Mouse (Mus musculus): ENCODE measurements around the gene Pspc1.

The Pspc1 gene

GRCm38 (mm10) chr14:56697836-56698235, 80.3 kb downstream of the Pspc1 start:
- no peak for DNase-seq (ENCODE audit: low spot score)

- no peak for DNase-seq (ENCODE audit: low spot score)
Observed at GRCm38 (mm10) chr14:56695495-56695894, 82.6 kb downstream of the Pspc1 start.

GRCm38 (mm10) chr14:56689766-56690165, 88.3 kb downstream of the Pspc1 start:
- no peak for DNase-seq (ENCODE audit: low spot score)

GRCm38 (mm10) chr14:56689116-56689515, 89.0 kb downstream of the Pspc1 start:
- no peak for DNase-seq (ENCODE audit: low spot score)

- no peak for DNase-seq (ENCODE audit: low spot score)
Observed at GRCm38 (mm10) chr14:56685426-56685825, 92.7 kb downstream of the Pspc1 start.

Measured in retina, embryonic 14.5 days (tissue).